Mouse (Mus musculus): ENCODE results near the gene Unc5b. TPM values are rescaled to one million over a fixed set of nuclear protein-coding genes. Genes with fewer than 3 reads are reported as not detected.

The Unc5b gene
- total and polyA plus RNA-seq, 3 experiments, result 0.04 to 0.21 (median 0.06) TPM

- H3K9ac ChIP-seq (ENCODE audit: insufficient read depth, low read depth), result no peak overlapping the region
- H3K36me3 ChIP-seq (replicated peaks in 1 of 2; ENCODE audit: control insufficient read depth in 1 of 2, insufficient read depth in 1 of 2, low read length in 1 of 2), result no peaks in the 10 kb centered on the region
- no peaks in the 10 kb centered on the region for H3K4me1 ChIP-seq (ENCODE audit: control insufficient read depth in 1 of 2, insufficient read depth in 2 of 2)
- H3K9me3 ChIP-seq (replicated peaks; ENCODE audit: low read length), result peaks cover 3% of the 10 kb centered on the region
- no peak for DNase-seq (ENCODE audit: extremely low read depth)
- dilution Hi-C loops (cut with MboI; ENCODE audit: extremely low pct_ligation_motif_present, extremely low pct_unique_long_range_greater_than_20kb, low sequenced_read_pairs) (loop anchor here (25.0 kb wide), 1 partner anchor 295 kb away; no protein-coding TSS in a partner anchor), in situ Hi-C loops (cut with MboI; ENCODE audit: low pct_ligation_motif_present, low pct_unique_long_range_greater_than_20kb, low sequenced_read_pairs) (no loop called here)
- no peaks in the 10 kb centered on the region for H3K79me2 ChIP-seq (replicated peaks; ENCODE audit: control insufficient read depth, extremely low read depth, insufficient read depth, poor library complexity, severe bottlenecking)
- no peak overlapping the region for H3K27ac ChIP-seq (ENCODE audit: insufficient read depth, low read depth)
- H3K4me2 ChIP-seq (ENCODE audit: insufficient read depth, low read depth, poor library complexity, severe bottlenecking), result no peak overlapping the region
- no peak overlapping the region for H3K4me3 ChIP-seq (replicated peaks in 1 of 3; ENCODE audit: low read depth in 2 of 3, low read length in 2 of 3, poor library complexity in 1 of 3)
- TF ChIP-seq JUN (IDR thresholded peaks at IDR 0.05; ENCODE audit: insufficient read depth, low read depth, low read length) (no peak), POLR2A (IDR thresholded peaks at IDR 0.05; ENCODE audit: low read depth, low read length) (no peak), ZKSCAN1 (IDR thresholded peaks at IDR 0.05; ENCODE audit: borderline replicate concordance, low read depth, low read length) (no peak), BHLHE40 (IDR thresholded peaks at IDR 0.05; ENCODE audit: low read depth, low read length) (no peak), USF2 (conservative IDR thresholded peaks at IDR 0.05; ENCODE audit: low read depth, low read length) (no peak)
- peaks cover 75% of the 10 kb centered on the region for H3K27me3 ChIP-seq (replicated peaks)
Measured at GRCm38 (mm10) chr10:60767400-60767799, 64.0 kb downstream of the Unc5b start.

GRCm38 (mm10) chr10:60762126-60762525 is 69.3 kb downstream of the Unc5b start:
- H3K4me3 ChIP-seq (replicated peaks in 1 of 3; ENCODE audit: low read depth in 2 of 3, low read length in 2 of 3, poor library complexity in 1 of 3), result no peak overlapping the region
- H3K79me2 ChIP-seq (replicated peaks; ENCODE audit: control insufficient read depth, extremely low read depth, insufficient read depth, poor library complexity, severe bottlenecking), result no peaks in the 10 kb centered on the region
- no peak for DNase-seq (ENCODE audit: extremely low read depth)
- H3K4me2 ChIP-seq (ENCODE audit: insufficient read depth, low read depth, poor library complexity, severe bottlenecking), result no peak overlapping the region
- no peaks in the 10 kb centered on the region for H3K36me3 ChIP-seq (replicated peaks in 1 of 2; ENCODE audit: control insufficient read depth in 1 of 2, insufficient read depth in 1 of 2, low read length in 1 of 2)
- no peaks in the 10 kb centered on the region for H3K4me1 ChIP-seq (ENCODE audit: control insufficient read depth in 1 of 2, insufficient read depth in 2 of 2)
- H3K9me3 ChIP-seq (replicated peaks; ENCODE audit: low read length), result peaks cover 13% of the 10 kb centered on the region
- dilution Hi-C loops (cut with MboI; ENCODE audit: extremely low pct_ligation_motif_present, extremely low pct_unique_long_range_greater_than_20kb, low sequenced_read_pairs) (loop anchor here (25.0 kb wide), 1 partner anchor 300 kb away; no protein-coding TSS in a partner anchor), in situ Hi-C loops (cut with MboI; ENCODE audit: low pct_ligation_motif_present, low pct_unique_long_range_greater_than_20kb, low sequenced_read_pairs) (no loop called here)
- no peak overlapping the region for H3K27ac ChIP-seq (ENCODE audit: insufficient read depth, low read depth)
- H3K27me3 ChIP-seq (replicated peaks), result peaks cover 72% of the 10 kb centered on the region
- H3K9ac ChIP-seq (ENCODE audit: insufficient read depth, low read depth), result no peak overlapping the region
- TF ChIP-seq ETS1 (conservative IDR thresholded peaks at IDR 0.05; ENCODE audit: low read depth, low read length) (no peak), ZMIZ1 (IDR thresholded peaks at IDR 0.05; ENCODE audit: low read depth, low read length) (no peak), HCFC1 (IDR thresholded peaks at IDR 0.05; ENCODE audit: low read depth, low read length) (no peak), JUND (conservative IDR thresholded peaks at IDR 0.05; ENCODE audit: low read depth, low read length) (no peak), TBP (conservative IDR thresholded peaks at IDR 0.05; ENCODE audit: low read depth, low read length) (no peak), ZC3H11A (IDR thresholded peaks at IDR 0.05; ENCODE audit: low read depth, low read length) (no peak), KAT2A (IDR thresholded peaks at IDR 0.05; ENCODE audit: insufficient replicate concordance, low read length) (no peak), BHLHE40 (IDR thresholded peaks at IDR 0.05; ENCODE audit: low read depth, low read length) (no peak), NRF1 (IDR thresholded peaks at IDR 0.05; ENCODE audit: low read depth, low read length) (no peak)

- H3K4me2 ChIP-seq (ENCODE audit: insufficient read depth, low read depth, poor library complexity, severe bottlenecking), result no peak overlapping the region
- H3K36me3 ChIP-seq (replicated peaks in 1 of 2; ENCODE audit: control insufficient read depth in 1 of 2, insufficient read depth in 1 of 2, low read length in 1 of 2), result no peaks in the 10 kb centered on the region
- no peaks in the 10 kb centered on the region for H3K4me1 ChIP-seq (ENCODE audit: control insufficient read depth in 1 of 2, insufficient read depth in 2 of 2)
- TF ChIP-seq RAD21 (IDR thresholded peaks at IDR 0.05; ENCODE audit: low read depth, low read length), result peak; percentile 88
- peak; percentile 63 for TF ChIP-seq ZC3H11A (IDR thresholded peaks at IDR 0.05; ENCODE audit: low read depth, low read length)
- no peak for TF ChIP-seq KAT2A (IDR thresholded peaks at IDR 0.05; ENCODE audit: insufficient replicate concordance, low read length)
- no peak for TF ChIP-seq POLR2AphosphoS2 (IDR thresholded peaks at IDR 0.05; ENCODE audit: low read depth, low read length)
- TF ChIP-seq USF1 (IDR thresholded peaks at IDR 0.05; ENCODE audit: low read depth, low read length), result no peak
- peak; percentile 68; the same call in 1 of the 2 replicates for TF ChIP-seq MEF2A (IDR thresholded peaks at IDR 0.05; ENCODE audit: borderline replicate concordance, low read depth, low read length)
- TF ChIP-seq CTCF (conservative IDR thresholded peaks at IDR 0.05 in 1 of 2, IDR thresholded peaks at IDR 0.05 in 1 of 2; ENCODE audit: low read depth in 2 of 2, low read length in 2 of 2), result peak; percentile 70 to 98
- TF ChIP-seq JUN (IDR thresholded peaks at IDR 0.05; ENCODE audit: insufficient read depth, low read depth, low read length), result 0 out of 2 replicates have a peak, but pooled peaks have one; percentile 6
- peak; percentile 50; the same call in 1 of the 2 replicates for TF ChIP-seq NELFE (IDR thresholded peaks at IDR 0.05; ENCODE audit: low read depth, low read length)
- no peak for TF ChIP-seq E2F4 (IDR thresholded peaks at IDR 0.05; ENCODE audit: insufficient replicate concordance, low read depth, low read length)
- no peak for TF ChIP-seq ZNF384 (IDR thresholded peaks at IDR 0.05; ENCODE audit: low read depth, low read length)
- 0 out of 2 replicates have a peak, but pooled peaks have one; percentile 25 for TF ChIP-seq NRF1 (IDR thresholded peaks at IDR 0.05; ENCODE audit: low read depth, low read length)
- peak; percentile 91 for TF ChIP-seq ELF1 (IDR thresholded peaks at IDR 0.05; ENCODE audit: low read depth, low read length)
- TF ChIP-seq MAZ (IDR thresholded peaks at IDR 0.05; ENCODE audit: low read depth, low read length), result 0 out of 2 replicates have a peak, but pooled peaks have one; percentile 51
- no peak for TF ChIP-seq TBP (conservative IDR thresholded peaks at IDR 0.05; ENCODE audit: low read depth, low read length)
- TF ChIP-seq MAFK (IDR thresholded peaks at IDR 0.05; ENCODE audit: insufficient replicate concordance, low read length), result peak; percentile 17; the same call in 1 of the 2 replicates
Measured at GRCm38 (mm10) chr10:60760377-60760776, 71.0 kb downstream of the Unc5b start.

More at GRCm38 (mm10) chr10:60760377-60760776, 71.0 kb downstream of the Unc5b start:
- no peak overlapping the region for H3K9ac ChIP-seq (ENCODE audit: insufficient read depth, low read depth)
- H3K27me3 ChIP-seq (replicated peaks), result peaks cover 61% of the 10 kb centered on the region
- peaks cover 21% of the 10 kb centered on the region for H3K9me3 ChIP-seq (replicated peaks; ENCODE audit: low read length)
- H3K79me2 ChIP-seq (replicated peaks; ENCODE audit: control insufficient read depth, extremely low read depth, insufficient read depth, poor library complexity, severe bottlenecking), result no peaks in the 10 kb centered on the region
- dilution Hi-C loops (cut with MboI; ENCODE audit: extremely low pct_ligation_motif_present, extremely low pct_unique_long_range_greater_than_20kb, low sequenced_read_pairs), result loop anchor here (25.0 kb wide), 1 partner anchor 302 kb away; no protein-coding TSS in a partner anchor
- H3K27ac ChIP-seq (ENCODE audit: insufficient read depth, low read depth), result no peak overlapping the region
- peak; percentile 95 for DNase-seq (ENCODE audit: extremely low read depth)
- H3K4me3 ChIP-seq (replicated peaks in 1 of 3; ENCODE audit: low read depth in 2 of 3, low read length in 2 of 3, poor library complexity in 1 of 3), result no peak overlapping the region
- in situ Hi-C loops (cut with MboI; ENCODE audit: low pct_ligation_motif_present, low pct_unique_long_range_greater_than_20kb, low sequenced_read_pairs), result no loop called here
